Mouse (Mus musculus) stomach, postnatal 0 days (tissue): ENCODE measurements at regions not wholly inside any gene's neighbourhood (a gene's known extent, or its start where the extent isn't known, plus 50 kb on each side); places are given as distances from the start of the nearest gene placed in this dataset.

Experiments
- CTCF ChIP-seq: IDR thresholded peaks from 2 replicates; pipeline ENCODE4 v1.5.1; 2016; ENCODE audit warnings: antibody characterized with exemption, low read depth, mild to moderate bottlenecking, moderate library complexity
- EP300 ChIP-seq: optimal IDR thresholded peaks from 2 replicates; pipeline ENCODE3; 2016; ENCODE audit warnings: antibody characterized with exemption

DNA sequence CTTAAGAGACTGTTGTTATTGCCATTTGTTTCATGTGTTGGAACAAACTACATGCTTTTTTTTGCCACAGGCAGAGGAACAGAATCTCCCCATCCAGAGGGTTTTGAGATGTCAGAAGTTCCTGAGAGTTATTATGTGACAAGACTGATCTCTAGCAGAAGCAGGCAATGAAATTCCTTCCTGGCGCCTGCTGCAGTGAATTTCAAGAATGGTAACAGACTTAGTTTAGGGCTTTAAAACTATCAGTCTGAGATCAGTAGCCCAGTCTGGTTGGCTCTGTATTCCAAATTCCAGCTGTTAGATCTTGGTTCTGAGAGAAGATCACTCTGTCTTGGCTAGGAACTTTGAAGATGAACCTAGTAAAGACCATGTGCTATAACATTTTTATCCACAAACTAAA is 749.2 kb upstream of the Marcks start:
- no peak for TF ChIP-seq CTCF
- no peak for TF ChIP-seq EP300
